Mouse (Mus musculus) cerebellum, adult 2 months (tissue): ENCODE data around the gene Foxf1. TPM values are rescaled to one million over a fixed set of nuclear protein-coding genes. Genes with fewer than 3 reads are reported as not detected.

Experiments used
- DNase-seq, 2 experiments: peaks; one replicate each; pipeline ENCODE4 v3.0.0; 2021
- H3K27ac ChIP-seq: fragments of 200-500 bp; 2 replicates; pipeline ENCODE4 v1.5.1; 2012; ENCODE audit warnings: low read length, control low read depth, inconsistent platforms; ENCODE audit not compliant: insufficient read depth
- H3K27me3 ChIP-seq: fragments of 200-500 bp; 2 replicates; pipeline ENCODE4 v1.6.1; 2012; ENCODE audit warnings: inconsistent platforms, mild to moderate bottlenecking, low read length, moderate library complexity; ENCODE audit not compliant: control insufficient read depth, insufficient read depth
- H3K4me1 ChIP-seq: fragments of 200-500 bp; 2 replicates; pipeline ENCODE4 v1.6.1; 2011; ENCODE audit warnings: low read length; ENCODE audit not compliant: control insufficient read depth, insufficient read depth
- H3K4me3 ChIP-seq: fragments of 200-500 bp; replicated peaks from 2 replicates; pipeline ENCODE3; 2011; ENCODE audit warnings: mild to moderate bottlenecking, low read depth, low read length, control low read depth; ENCODE audit not compliant: insufficient read depth
- CTCF ChIP-seq: fragments of 200-500 bp; IDR thresholded peaks from 2 replicates; pipeline ENCODE4 v1.5.1; 2011; ENCODE audit warnings: low read depth, mild to moderate bottlenecking, control low read depth, low read length, moderate library complexity, borderline replicate concordance; ENCODE audit not compliant: insufficient read depth
- POLR2A ChIP-seq: fragments of 200-500 bp; IDR thresholded peaks from 2 replicates; pipeline ENCODE4 v1.6.1; 2011; ENCODE audit warnings: low read length, control low read depth, borderline replicate concordance; ENCODE audit not compliant: insufficient read depth
- WGBS: fragments of 180-500 bp; shearing (Covaris S2); methylation state at CpG from one replicate; pipeline ENCODE4 v1.1.7; 2018; 5-methylcytosine and 5-hydroxymethylcytosine counted together
- polyA plus RNA-seq: library from polyadenylated mRNA; depleted of rRNA; stranded (reverse); fragments of >200 nt; gene quantifications from 2 replicates; pipeline ENCODE4 v1.2.3, GENCODE M21; 2012

Foxf1 gene
- polyA plus RNA-seq, 1 experiment, result 1.2 TPM

- no peak overlapping the region for H3K4me3 ChIP-seq
- H3K27me3 ChIP-seq, result peaks cover 1% of the 10 kb centered on the region; the same call in 1 of the 2 replicates
- TF ChIP-seq POLR2A, result no peak
- TF ChIP-seq CTCF, result no peak
- no peak overlapping the region for H3K27ac ChIP-seq
- WGBS, result 4% methylated on average over 12 of the region's 12 CpGs
- no peaks in the 10 kb centered on the region for H3K4me1 ChIP-seq
- no peak for DNase-seq
Observed at GRCm38 (mm10) chr8:121071454-121071853, 12.7 kb upstream of the Foxf1 start.

GRCm38 (mm10) chr8:121072406-121073130 is 11.6 kb upstream of the Foxf1 start:
- 19% methylated on average over 11 of the region's 11 CpGs for WGBS
- Histone ChIP-seq H3K4me1 (no peaks in the 10 kb centered on the region), H3K27me3 (peaks cover 1% of the 10 kb centered on the region; the same call in 1 of the 2 replicates), H3K4me3 (no peak overlapping the region), H3K27ac (no peak overlapping the region)
- TF ChIP-seq POLR2A, result no peak
- TF ChIP-seq CTCF, result no peak
- no peak for DNase-seq

GRCm38 (mm10) chr8:121073174-121074107 is 10.7 kb upstream of the Foxf1 start:
- no peak for DNase-seq
- H3K4me1 ChIP-seq, result no peaks in the 10 kb centered on the region
- no peak overlapping the region for H3K4me3 ChIP-seq
- H3K27ac ChIP-seq, result no peak overlapping the region
- TF ChIP-seq CTCF, result no peak
- TF ChIP-seq POLR2A, result no peak
- WGBS, result 2% methylated on average over 48 of the region's 48 CpGs
- peaks cover 1% of the 10 kb centered on the region; the same call in 1 of the 2 replicates for H3K27me3 ChIP-seq

- H3K27me3 ChIP-seq, result peaks cover 1% of the 10 kb centered on the region; the same call in 1 of the 2 replicates
- no peak for TF ChIP-seq CTCF
- no peak for TF ChIP-seq POLR2A
- H3K27ac ChIP-seq, result no peak overlapping the region
- H3K4me1 ChIP-seq, result no peaks in the 10 kb centered on the region
- 8% methylated on average over 15 of the region's 15 CpGs for WGBS
- H3K4me3 ChIP-seq, result no peak overlapping the region
- DNase-seq, result no peak
Observed at GRCm38 (mm10) chr8:121074108-121074847, 9.9 kb upstream of the Foxf1 start.

GRCm38 (mm10) chr8:121074848-121075145 is 9.4 kb upstream of the Foxf1 start:
- DNase-seq, result no peak
- Histone ChIP-seq H3K27ac (no peak overlapping the region), H3K4me3 (no peak overlapping the region), H3K4me1 (no peaks in the 10 kb centered on the region), H3K27me3 (peaks cover 1% of the 10 kb centered on the region; the same call in 1 of the 2 replicates)
- TF ChIP-seq CTCF (no peak), POLR2A (no peak)
- 3% methylated on average over 10 of the region's 10 CpGs for WGBS

GRCm38 (mm10) chr8:121075936-121076335 is 8.2 kb upstream of the Foxf1 start:
- Histone ChIP-seq H3K4me1 (no peaks in the 10 kb centered on the region), H3K27me3 (peaks cover 1% of the 10 kb centered on the region; the same call in 1 of the 2 replicates), H3K27ac (no peak overlapping the region), H3K4me3 (no peak overlapping the region)
- DNase-seq, result no peak
- WGBS, result 5% methylated on average over 13 of the region's 13 CpGs
- no peak for TF ChIP-seq CTCF

GRCm38 (mm10) chr8:121076555-121076954 is 7.6 kb upstream of the Foxf1 start:
- no peak overlapping the region for H3K4me3 ChIP-seq
- DNase-seq, result no peak
- H3K4me1 ChIP-seq, result no peaks in the 10 kb centered on the region
- H3K27ac ChIP-seq, result no peak overlapping the region
- peaks cover 1% of the 10 kb centered on the region; the same call in 1 of the 2 replicates for H3K27me3 ChIP-seq
- WGBS, result 6% methylated on average over 7 of the region's 7 CpGs
- no peak for TF ChIP-seq POLR2A
- TF ChIP-seq CTCF, result no peak
